Mouse (Mus musculus) G1E (cell line): ENCODE measurements around the gene Nsun2. TPM values are rescaled to one million over a fixed set of nuclear protein-coding genes. Genes with fewer than 3 reads are reported as not detected.

ENCODE experiments used
- ATAC-seq: 2 replicates; pipeline ENCODE4 v1.8.0; 2016; ENCODE audit warnings: mild to moderate bottlenecking; ENCODE audit not compliant: insufficient number of reproducible peaks, poor library complexity, low FRiP score, severe bottlenecking; ENCODE audit errors: extremely low read depth
- DNase-seq: peaks from one replicate; pipeline ENCODE4 v3.0.0; 2012; ENCODE audit warnings: low spot score
- H3K27me3 ChIP-seq: 2 replicates; pipeline ENCODE4 v1.6.1; 2012; ENCODE audit warnings: mild to moderate bottlenecking, low read length, inconsistent platforms; ENCODE audit not compliant: insufficient read depth
- H3K36me3 ChIP-seq: replicated peaks from 2 replicates; pipeline ENCODE3; 2012; ENCODE audit warnings: mild to moderate bottlenecking, inconsistent platforms
- H3K4me1 ChIP-seq: 2 replicates; pipeline ENCODE4 v1.6.1; 2012; ENCODE audit warnings: low read depth, low read length, inconsistent platforms, mixed read lengths; ENCODE audit not compliant: insufficient read depth
- H3K4me3 ChIP-seq: 2 replicates; pipeline ENCODE4 v1.5.1; 2012; ENCODE audit warnings: low read depth, mild to moderate bottlenecking, inconsistent platforms, low read length, moderate library complexity, mixed read lengths
- H3K9me3 ChIP-seq: replicated peaks from 2 replicates; pipeline ENCODE4 v1.6.1; 2012; ENCODE audit warnings: inconsistent platforms
- CTCF ChIP-seq: IDR thresholded peaks from 2 replicates; pipeline ENCODE4 v1.5.1; 2012; ENCODE audit warnings: low read depth, low read length, inconsistent platforms, mixed read lengths
- GATA1 ChIP-seq: IDR thresholded peaks from 2 replicates; pipeline ENCODE4 v1.6.1; 2012; ENCODE audit warnings: borderline replicate concordance, low read length, inconsistent platforms, mixed read lengths
- GATA2 ChIP-seq: IDR thresholded peaks from 2 replicates; pipeline ENCODE4 v1.6.1; 2012; ENCODE audit warnings: low read depth, low read length, inconsistent platforms, borderline replicate concordance
- POLR2AphosphoS5 ChIP-seq: IDR thresholded peaks from 2 replicates; pipeline ENCODE4 v1.6.1; 2012; ENCODE audit warnings: low read depth, low read length, inconsistent platforms; ENCODE audit not compliant: insufficient replicate concordance
- TAL1 ChIP-seq: conservative IDR thresholded peaks from 2 replicates; pipeline ENCODE4 v1.6.1; 2012; ENCODE audit warnings: low read depth, low read length, inconsistent platforms, mixed read lengths
- polyA plus RNA-seq: library from polyadenylated mRNA; stranded (reverse); fragments of >175 nt; gene quantifications from 2 replicates; pipeline ENCODE4 v1.2.3, GENCODE M21; 2012
- total RNA-seq, 2 experiments: library from RNA; stranded (forward) in 1 of 2; stranded (reverse) in 1 of 2; fragments of 200-1000 nt in 1 of 2; fragments of >200 nt in 1 of 2; fragmentation: Nextera tagmentation in 1 of 2; gene quantifications; 2 replicates each; pipeline ENCODE4 v1.2.3; 2014 to 2017

Nsun2 gene
- total and polyA plus RNA-seq, 3 experiments: 144 to 231 (median 152) TPM

- DNase-seq: peak; percentile 95
Measured at GRCm38 (mm10) chr13:69611398-69612174, 78.0 kb downstream of the Nsun2 start, which contains the start of gene Srd5a1. TSS of gene Srd5a1 (minus strand) at chr13:69611442.

GRCm38 (mm10) chr13:69612175-69612544, 78.6 kb downstream of the Nsun2 start:
- Histone ChIP-seq H3K4me1 (peaks cover 58% of the 10 kb centered on the region), H3K9me3 (no peaks in the 10 kb centered on the region), H3K4me3 (peak overlapping the region; percentile 98), H3K27me3 (no peaks in the 10 kb centered on the region), H3K36me3 (peaks cover 44% of the 10 kb centered on the region)
- ATAC-seq (no peak), DNase-seq (no peak)
- TF ChIP-seq GATA2: no peak
- no peak for TF ChIP-seq GATA1
- TF ChIP-seq TAL1: no peak
- TF ChIP-seq CTCF: no peak
- TF ChIP-seq POLR2AphosphoS5: no peak

More at GRCm38 (mm10) chr13:69611398-69612174, 78.0 kb downstream of the Nsun2 start, which contains the start of gene Srd5a1:
- Histone ChIP-seq H3K4me1 (peaks cover 54% of the 10 kb centered on the region), H3K27me3 (no peaks in the 10 kb centered on the region), H3K9me3 (no peaks in the 10 kb centered on the region), H3K36me3 (peaks cover 39% of the 10 kb centered on the region), H3K4me3 (peak within 1 kb of the TSS; percentile 98)
- TF ChIP-seq GATA1 (no peak), POLR2AphosphoS5 (no peak), CTCF (no peak), GATA2 (no peak), TAL1 (no peak)
- ATAC-seq: peak; percentile 95

GRCm38 (mm10) chr13:69616716-69617115, 83.2 kb downstream of the Nsun2 start:
- Histone ChIP-seq H3K4me1 (peaks cover 59% of the 10 kb centered on the region), H3K4me3 (no peak overlapping the region), H3K9me3 (no peaks in the 10 kb centered on the region), H3K27me3 (no peaks in the 10 kb centered on the region), H3K36me3 (peaks cover 87% of the 10 kb centered on the region)
- DNase-seq (no peak), ATAC-seq (no peak)
- TF ChIP-seq TAL1 (no peak), GATA2 (no peak), POLR2AphosphoS5 (no peak), GATA1 (no peak), CTCF (no peak)

GRCm38 (mm10) chr13:69623843-69624242, 90.3 kb downstream of the Nsun2 start:
- Histone ChIP-seq H3K4me3 (no peak overlapping the region), H3K27me3 (no peaks in the 10 kb centered on the region), H3K36me3 (peaks cover 98% of the 10 kb centered on the region), H3K4me1 (peaks cover 45% of the 10 kb centered on the region), H3K9me3 (no peaks in the 10 kb centered on the region)
- ATAC-seq (no peak), DNase-seq (no peak)
- TF ChIP-seq POLR2AphosphoS5 (no peak), GATA1 (no peak), GATA2 (no peak), TAL1 (no peak)

- no peak for TF ChIP-seq GATA2
- no peak for TF ChIP-seq POLR2AphosphoS5
- no peak for TF ChIP-seq CTCF
- TF ChIP-seq TAL1: no peak
- no peak for TF ChIP-seq GATA1
- H3K36me3 ChIP-seq: peaks cover 98% of the 10 kb centered on the region
- DNase-seq (no peak), ATAC-seq (no peak)
- H3K4me1 ChIP-seq: peaks cover 41% of the 10 kb centered on the region
- H3K27me3 ChIP-seq: no peaks in the 10 kb centered on the region
- no peaks in the 10 kb centered on the region for H3K9me3 ChIP-seq
- H3K4me3 ChIP-seq: no peak overlapping the region
Measured at GRCm38 (mm10) chr13:69624510-69624909, 91.0 kb downstream of the Nsun2 start.

GRCm38 (mm10) chr13:69627941-69628340, 94.4 kb downstream of the Nsun2 start:
- Histone ChIP-seq H3K4me1 (peaks cover 49% of the 10 kb centered on the region), H3K27me3 (no peaks in the 10 kb centered on the region), H3K4me3 (no peak overlapping the region), H3K36me3 (peaks cover 100% of the 10 kb centered on the region), H3K9me3 (no peaks in the 10 kb centered on the region)
- TF ChIP-seq TAL1: no peak
- no peak for TF ChIP-seq GATA2
- no peak for TF ChIP-seq GATA1
- TF ChIP-seq CTCF: no peak
- no peak for TF ChIP-seq POLR2AphosphoS5
- ATAC-seq: no peak
- DNase-seq: no peak
